In genomic region chr2:156401331-156401730, GRCm38 (mm10) we compare ENCODE assay signal across 7 mouse cellular contexts. TPM values are rescaled to one million over a fixed set of nuclear protein-coding genes. Genes with fewer than 3 reads are reported as not detected.
DNase-seq lines count a peak whose midpoint lies in the region; ATAC-seq and TF ChIP-seq lines count a peak whose summit lies in the region.

No protein-coding gene starts in this region.

- no peak overlapping the region for H3K9ac ChIP-seq in MEL (ENCODE audit: control insufficient read depth, low read depth, low read length, poor library complexity, severe bottlenecking)
- peak overlapping the region; percentile 46; the same call in 1 of the 2 replicates for H3K9ac ChIP-seq in forebrain, embryonic 14.5 days (ENCODE audit: low read length)
- H3K9ac ChIP-seq in liver, embryonic 14.5 days (replicated peaks): no peak overlapping the region

- no peaks in the 10 kb centered on the region for H3K4me1 ChIP-seq in MEL (ENCODE audit: control insufficient read depth in 1 of 2, insufficient read depth in 2 of 2, low read length in 2 of 2)
- peaks cover 8% of the 10 kb centered on the region; the same call in 1 of the 2 replicates for H3K4me1 ChIP-seq in forebrain, embryonic 14.5 days (ENCODE audit: control insufficient read depth, insufficient read depth, low read length)
- 0 out of 4 replicates have a peak, but pooled peaks cover 0 to 3% of the 10 kb centered on the region in 2 experiments for H3K4me1 ChIP-seq in liver, embryonic 14.5 days (replicated peaks; ENCODE audit: control insufficient read depth in 2 of 2, insufficient read depth in 2 of 2, low read length in 1 of 2)

- no peaks in the 10 kb centered on the region for H3K79me2 ChIP-seq in MEL (ENCODE audit: control insufficient read depth, insufficient read depth, low read length, poor library complexity)

- H3K4me2 ChIP-seq in forebrain, embryonic 14.5 days (ENCODE audit: low read length): peak overlapping the region; percentile 39
- no peak overlapping the region for H3K4me2 ChIP-seq in liver, embryonic 14.5 days (ENCODE audit: low read depth)

- TF ChIP-seq RAD21 in MEL (IDR thresholded peaks at IDR 0.05; ENCODE audit: low read depth, low read length): no peak

- H3K4me3 ChIP-seq in MEL (ENCODE audit: control insufficient read depth in 1 of 2, insufficient read depth in 1 of 2, low read depth in 2 of 2, low read length in 2 of 2): no peak overlapping the region
- H3K4me3 ChIP-seq in forebrain, embryonic 14.5 days (ENCODE audit: low read depth, low read length): no peak overlapping the region
- no peak overlapping the region for H3K4me3 ChIP-seq in liver, embryonic 14.5 days (ENCODE audit: insufficient read depth in 1 of 2, low read depth in 2 of 2, low read length in 2 of 2)

- TF ChIP-seq EP300 in MEL (IDR thresholded peaks at IDR 0.05; ENCODE audit: low read depth in 1 of 2, low read length in 2 of 2): no peak
- no peak for TF ChIP-seq EP300 in liver, embryonic 14.5 days (IDR thresholded peaks at IDR 0.05; ENCODE audit: low read depth)

- TF ChIP-seq CTCF in MEL (IDR thresholded peaks at IDR 0.05 in 2 of 3, conservative IDR thresholded peaks at IDR 0.05 in 1 of 3; ENCODE audit: control insufficient read depth in 1 of 3, insufficient read depth in 1 of 3, low read depth in 2 of 3, low read length in 3 of 3, poor library complexity in 1 of 3, severe bottlenecking in 1 of 3): no peak
- TF ChIP-seq CTCF in liver, embryonic 14.5 days (IDR thresholded peaks at IDR 0.05; ENCODE audit: low read depth): no peak

- TF ChIP-seq POLR2A in MEL (IDR thresholded peaks at IDR 0.05; ENCODE audit: control insufficient read depth in 1 of 2, insufficient read depth in 1 of 2, low read depth in 1 of 2, low read length in 2 of 2, poor library complexity in 1 of 2): no peak

- peak; percentile 54 for DNase-seq in CD4-positive helper T cell, adult 2 months (ENCODE audit: low read depth, low spot score)
- DNase-seq in MEL (ENCODE audit: low read depth, low spot score): peak; percentile 79
- peak; percentile 87 for DNase-seq in forebrain, embryonic 14.5 days (ENCODE audit: low spot score)
- peak; percentile 69 for DNase-seq in kidney, postnatal 10 days
- DNase-seq in liver, embryonic 14.5 days (ENCODE audit: low read depth in 3 of 3, low spot score in 3 of 3): peak; percentile 22 to 64 (median 22)
- DNase-seq in thymus, postnatal 0 days (ENCODE audit: low spot score): peak; percentile 77

- no peaks in the 10 kb centered on the region for H3K36me3 ChIP-seq in MEL (ENCODE audit: control insufficient read depth in 1 of 2, insufficient read depth in 2 of 2, low read length in 2 of 2)
- H3K36me3 ChIP-seq in forebrain, embryonic 14.5 days (ENCODE audit: control insufficient read depth, insufficient read depth, low read length): no peaks in the 10 kb centered on the region
- H3K36me3 ChIP-seq in liver, embryonic 14.5 days (replicated peaks; ENCODE audit: control insufficient read depth, insufficient read depth, low read depth): no peaks in the 10 kb centered on the region

- H3K27me3 ChIP-seq in MEL (ENCODE audit: control insufficient read depth in 1 of 2, insufficient read depth in 2 of 2, low read length in 2 of 2): peaks cover 0 to under 1% of the 10 kb centered on the region in 2 experiments; a peak in 1 of 4 replicates
- H3K27me3 ChIP-seq in forebrain, embryonic 14.5 days (replicated peaks; ENCODE audit: control insufficient read depth, insufficient read depth, low read length): no peaks in the 10 kb centered on the region
- no peaks in the 10 kb centered on the region for H3K27me3 ChIP-seq in liver, embryonic 14.5 days (ENCODE audit: control insufficient read depth, insufficient read depth, low read length)

- no peak overlapping the region for H3K27ac ChIP-seq in MEL (ENCODE audit: control insufficient read depth, low read depth, low read length)
- peak overlapping the region; percentile 11; the same call in 1 of the 2 replicates for H3K27ac ChIP-seq in forebrain, embryonic 14.5 days (ENCODE audit: low read depth, low read length)
- no peak overlapping the region for H3K27ac ChIP-seq in liver, embryonic 14.5 days

- peak; percentile 94 for ATAC-seq in forebrain, embryonic 14.5 days
- ATAC-seq in liver, embryonic 14.5 days (ENCODE audit: insufficient read depth): peak; percentile 70
- ATAC-seq in neutrophil, adult 5-6 weeks (ENCODE audit: extremely low read depth, insufficient number of reproducible peaks, low FRiP score, poor library complexity, severe bottlenecking): peak; percentile 57

- H3K9me3 ChIP-seq in MEL (replicated peaks; ENCODE audit: insufficient read depth, low read length): no peaks in the 10 kb centered on the region
- H3K9me3 ChIP-seq in forebrain, embryonic 14.5 days (replicated peaks; ENCODE audit: control insufficient read depth, low read length): no peaks in the 10 kb centered on the region
- no peaks in the 10 kb centered on the region for H3K9me3 ChIP-seq in liver, embryonic 14.5 days (ENCODE audit: control insufficient read depth, low read length)

- WGBS in forebrain, embryonic 14.5 days: 2% methylated on average over 9 of the region's 9 CpGs
- WGBS in liver, embryonic 14.5 days (ENCODE audit: insufficient replicate concordance): 4% methylated on average over 9 of the region's 9 CpGs

TF ChIP-seq in MEL, 35 proteins besides CTCF, POLR2A, EP300 and RAD21:
- TF ChIP-seq ZNF384 (IDR thresholded peaks at IDR 0.05; ENCODE audit: low read depth, low read length): no peak
- no peak for TF ChIP-seq MYC (IDR thresholded peaks at IDR 0.05; ENCODE audit: low read depth, low read length)
- no peak for TF ChIP-seq MEF2A (IDR thresholded peaks at IDR 0.05; ENCODE audit: extremely low read depth, insufficient replicate concordance, low read depth, low read length, poor library complexity, severe bottlenecking)
- TF ChIP-seq ZMIZ1 (IDR thresholded peaks at IDR 0.05; ENCODE audit: low read depth, low read length): no peak
- TF ChIP-seq TCF12 (IDR thresholded peaks at IDR 0.05; ENCODE audit: low read depth, low read length): no peak
- no peak for TF ChIP-seq POLR2AphosphoS5 (IDR thresholded peaks at IDR 0.05; ENCODE audit: borderline replicate concordance, low read depth, low read length)
- TF ChIP-seq NRF1 (IDR thresholded peaks at IDR 0.05; ENCODE audit: insufficient read depth, low read depth, low read length, poor library complexity, severe bottlenecking): no peak
- no peak for TF ChIP-seq SIN3A (IDR thresholded peaks at IDR 0.05; ENCODE audit: low read length)
- no peak for TF ChIP-seq JUND (IDR thresholded peaks at IDR 0.05; ENCODE audit: low read depth, low read length)
- no peak for TF ChIP-seq MYB (IDR thresholded peaks at IDR 0.05; ENCODE audit: low read depth, low read length)
- no peak for TF ChIP-seq MAX (IDR thresholded peaks at IDR 0.05; ENCODE audit: low read length)
- no peak for TF ChIP-seq CHD2 (IDR thresholded peaks at IDR 0.05; ENCODE audit: low read length)
TF ChIP-seq in MEL: peak in this region for 0.

RNA-seq across cellular contexts. Expression of gene Epb41l1, which starts 19.4 kb away (rescaled TPM):
- 1.5 and 2.9 TPM in 2 replicates for total RNA-seq in MEL (2012; rRNA removed)
- 1 to 10 TPM in 1 of 2 experiments, not detected in 1; 7.3 TPM for polyA plus RNA-seq in MEL (2012; ENCODE audit: insufficient read depth in 1 of 2, insufficient read length in 2 of 2, low read depth in 1 of 2, low replicate concordance in 2 of 2, missing spikeins in 1 of 2)
- 9.6 and 11.2 TPM in 2 replicates for polyA plus RNA-seq in forebrain, embryonic 14.5 days (2014; fragmentation: Nextera tagmentation; extraction: Ambion mirVana)
- polyA plus RNA-seq in liver, embryonic 14.5 days (2012; rRNA removed): 2.5 and 2.7 TPM in 2 replicates
- 0.46 and 0.58 TPM in 2 replicates for polyA plus RNA-seq in liver, embryonic 14.5 days (2014; fragmentation: Nextera tagmentation; extraction: Ambion mirVana)
- 0.25 and 0.70 TPM in 2 replicates for total RNA-seq in neutrophil, adult 5-6 weeks (2017)
- 0.21 and 0.38 TPM in 2 replicates for polyA plus RNA-seq in thymus, postnatal 0 days (2015; fragmentation: Nextera tagmentation; extraction: Ambion mirVana)

Comparison
In these comparisons a context has a peak if more than half of its experiments do, and no peak if none do; other contexts are left out.
1. DNase-seq: peak in every context shown above with its lines; median percentile 87 in forebrain, embryonic 14.5 days; 79 in MEL; 77 in thymus, postnatal 0 days; 69 in kidney, postnatal 10 days; 54 in CD4-positive helper T cell, adult 2 months; 22 in liver, embryonic 14.5 days.